Mouse (Mus musculus) B cell, adult 2 months (primary cell): ENCODE results near the gene Uba52.
A peak's percentile ranks its signal among the peaks of the same experiment; 100 is the strongest.

ENCODE experiments used
- DNase-seq, 2 experiments: peaks; one replicate each; pipeline ENCODE4 v3.0.0; 2022

Uba52 gene

GRCm38 (mm10) chr8:70477269-70477982, 33.2 kb downstream of the Uba52 start:
- DNase-seq, result peak in 1 of 2 experiments; percentile 15

GRCm38 (mm10) chr8:70476333-70477268, 34.0 kb downstream of the Uba52 start, which contains the start of gene Klhl26:
TSS of gene Klhl26 (minus strand) at chr8:70476968.
- peak; percentile 99 for DNase-seq

- DNase-seq, result no peak
These were observed 38.7 kb downstream of the Uba52 start for GRCm38 (mm10) chr8:70471856-70472255.

GRCm38 (mm10) chr8:70469938-70470337, 40.7 kb downstream of the Uba52 start:
- DNase-seq, result no peak

GRCm38 (mm10) chr8:70469295-70469916, 41.2 kb downstream of the Uba52 start:
- DNase-seq, result no peak

GRCm38 (mm10) chr8:70468733-70469132, 41.9 kb downstream of the Uba52 start:
- DNase-seq, result no peak

- no peak for DNase-seq
These were observed 42.7 kb downstream of the Uba52 start for GRCm38 (mm10) chr8:70467907-70468306.

- DNase-seq, result no peak
These were observed 43.3 kb downstream of the Uba52 start for GRCm38 (mm10) chr8:70467229-70467725.

GRCm38 (mm10) chr8:70466771-70467170, 43.8 kb downstream of the Uba52 start:
- no peak for DNase-seq

- no peak for DNase-seq
These were observed 44.3 kb downstream of the Uba52 start for GRCm38 (mm10) chr8:70466305-70466704.

- no peak for DNase-seq
These were observed 44.9 kb downstream of the Uba52 start for GRCm38 (mm10) chr8:70465701-70466100.

- DNase-seq, result no peak
These were observed 46.4 kb downstream of the Uba52 start for GRCm38 (mm10) chr8:70464162-70464561.

GRCm38 (mm10) chr8:70463306-70463705, 47.3 kb downstream of the Uba52 start:
- DNase-seq, result no peak

- no peak for DNase-seq
These were observed 48.1 kb downstream of the Uba52 start for GRCm38 (mm10) chr8:70462516-70462813.

- DNase-seq, result no peak
These were observed 48.7 kb downstream of the Uba52 start for GRCm38 (mm10) chr8:70461765-70462515.

GRCm38 (mm10) chr8:70460606-70461005, 50.0 kb downstream of the Uba52 start:
- no peak for DNase-seq

GRCm38 (mm10) chr8:70460199-70460598, 50.4 kb downstream of the Uba52 start:
- no peak for DNase-seq

GRCm38 (mm10) chr8:70459636-70460035, 51.0 kb downstream of the Uba52 start:
- no peak for DNase-seq

- no peak for DNase-seq
These were observed 52.1 kb downstream of the Uba52 start for GRCm38 (mm10) chr8:70458462-70458861.
